Mouse (Mus musculus) kidney, postnatal 10 days (tissue): ENCODE measurements around the gene Cand2.

ENCODE experiments used
- DNase-seq: peaks from one replicate; pipeline ENCODE4 v3.0.0; 2021; ENCODE audit warnings: mixed read lengths

Cand2 gene

GRCm38 (mm10) chr6:115774501-115774921, at the start of gene Cand2:
Gene Cand2 (plus strand): TSS chr6:115774538.
- DNase-seq = peak; percentile 82

- DNase-seq = peak; percentile 74
These were observed 47.2 kb upstream of the Cand2 start for GRCm38 (mm10) chr6:115727108-115727507.

GRCm38 (mm10) chr6:115727570-115727969, 46.8 kb upstream of the Cand2 start:
- DNase-seq = no peak

- DNase-seq = no peak
These were observed 43.6 kb upstream of the Cand2 start for GRCm38 (mm10) chr6:115730560-115731342.

- DNase-seq = no peak
These were observed 41.9 kb upstream of the Cand2 start for GRCm38 (mm10) chr6:115732341-115732928.

- DNase-seq = peak; percentile 61
These were observed 39.4 kb upstream of the Cand2 start for GRCm38 (mm10) chr6:115734909-115735308.

GRCm38 (mm10) chr6:115739056-115739455, 35.3 kb upstream of the Cand2 start:
- no peak for DNase-seq

- DNase-seq = no peak
These were observed 30.8 kb upstream of the Cand2 start for GRCm38 (mm10) chr6:115743569-115743968.

- no peak for DNase-seq
These were observed 28.0 kb upstream of the Cand2 start for GRCm38 (mm10) chr6:115746326-115746725.

- no peak for DNase-seq
These were observed 18.8 kb upstream of the Cand2 start for GRCm38 (mm10) chr6:115755536-115755935.

- peak; percentile 16 for DNase-seq
These were observed 15.3 kb upstream of the Cand2 start for GRCm38 (mm10) chr6:115758981-115759435.

- peak; percentile 24 for DNase-seq
These were observed 14.9 kb upstream of the Cand2 start for GRCm38 (mm10) chr6:115759461-115759860.

- DNase-seq = no peak
These were observed 14.2 kb upstream of the Cand2 start for GRCm38 (mm10) chr6:115760137-115760536.

- DNase-seq = no peak
These were observed 13.4 kb upstream of the Cand2 start for GRCm38 (mm10) chr6:115760982-115761381.

- no peak for DNase-seq
These were observed 12.2 kb upstream of the Cand2 start, which contains the start of gene Tmem40 for GRCm38 (mm10) chr6:115761995-115762756. Gene Tmem40 (minus strand): TSS chr6:115762410.

GRCm38 (mm10) chr6:115764179-115764578, 10.2 kb upstream of the Cand2 start:
- peak; percentile 84 for DNase-seq

GRCm38 (mm10) chr6:115767357-115767756, 7.0 kb upstream of the Cand2 start:
- no peak for DNase-seq

GRCm38 (mm10) chr6:115768207-115768606, 6.1 kb upstream of the Cand2 start:
- DNase-seq = no peak

GRCm38 (mm10) chr6:115770059-115770670, 4.2 kb upstream of the Cand2 start:
- DNase-seq = no peak

GRCm38 (mm10) chr6:115770852-115771251, 3.5 kb upstream of the Cand2 start:
- DNase-seq = no peak

- DNase-seq = no peak
These were observed 2.1 kb upstream of the Cand2 start for GRCm38 (mm10) chr6:115772201-115772600.

- no peak for DNase-seq
These were observed 1.7 kb upstream of the Cand2 start for GRCm38 (mm10) chr6:115772604-115773003.

GRCm38 (mm10) chr6:115773966-115774413, 348 bp upstream of the Cand2 start:
- DNase-seq = peak; percentile 56
